Mouse (Mus musculus) splenic B cell, adult 2 months (primary cell): ENCODE measurements around the gene Art1.
A peak's percentile ranks its signal among the peaks of the same experiment; 100 is the strongest.

Experiments used
- DNase-seq: peaks from one replicate; pipeline ENCODE4 v3.0.0-alpha.2; 2011; ENCODE audit warnings: low read depth, low spot score
- H3K27me3 ChIP-seq: 2 replicates; pipeline ENCODE4 v1.6.1; 2012; ENCODE audit warnings: mild to moderate bottlenecking, low read length, moderate library complexity, mixed read lengths; ENCODE audit not compliant: control insufficient read depth, poor library complexity, insufficient read depth, severe bottlenecking
- H3K36me3 ChIP-seq: 2 replicates; pipeline ENCODE4 v1.6.1; 2012; ENCODE audit warnings: mild to moderate bottlenecking, low read length, moderate library complexity, mixed read lengths; ENCODE audit not compliant: control insufficient read depth, poor library complexity, insufficient read depth, severe bottlenecking

Art1 gene

GRCm38 (mm10) chr7:102101487-102101886 is at the start of gene Art1:
Gene Art1, plus strand, starts transcription at chr7:102101743.
- DNase-seq = no peak
- H3K27me3 ChIP-seq = no peaks in the 10 kb centered on the region
- no peaks in the 10 kb centered on the region for H3K36me3 ChIP-seq

GRCm38 (mm10) chr7:102061353-102061752 is 40.2 kb upstream of the Art1 start:
- no peaks in the 10 kb centered on the region for H3K27me3 ChIP-seq
- no peak for DNase-seq
- no peaks in the 10 kb centered on the region for H3K36me3 ChIP-seq

- no peaks in the 10 kb centered on the region for H3K27me3 ChIP-seq
- no peaks in the 10 kb centered on the region for H3K36me3 ChIP-seq
- DNase-seq = no peak
Observed at GRCm38 (mm10) chr7:102062203-102062602, 39.3 kb upstream of the Art1 start.

GRCm38 (mm10) chr7:102063891-102064290 is 37.7 kb upstream of the Art1 start:
- DNase-seq = no peak
- H3K27me3 ChIP-seq = no peaks in the 10 kb centered on the region

GRCm38 (mm10) chr7:102064655-102065045 is 36.9 kb upstream of the Art1 start:
- no peaks in the 10 kb centered on the region for H3K27me3 ChIP-seq
- no peaks in the 10 kb centered on the region for H3K36me3 ChIP-seq
- no peak for DNase-seq

More at GRCm38 (mm10) chr7:102063891-102064290, 37.7 kb upstream of the Art1 start:
- no peaks in the 10 kb centered on the region for H3K36me3 ChIP-seq

GRCm38 (mm10) chr7:102065046-102065891 is 36.3 kb upstream of the Art1 start, which contains the start of the genes Rnf121, Xndc1 and Xntrpc:
Gene Rnf121, minus strand, starts transcription at chr7:102065469.
Gene Xndc1, plus strand, starts transcription at chr7:102065511.
Gene Xntrpc, plus strand, starts transcription at chr7:102065713.
- DNase-seq = peak; percentile 89
- no peaks in the 10 kb centered on the region for H3K36me3 ChIP-seq
- no peaks in the 10 kb centered on the region for H3K27me3 ChIP-seq

- Histone ChIP-seq H3K36me3 (peaks cover 3% of the 10 kb centered on the region; the same call in 1 of the 2 replicates), H3K27me3 (no peaks in the 10 kb centered on the region)
- DNase-seq = no peak
Observed at GRCm38 (mm10) chr7:102066363-102066762, 35.2 kb upstream of the Art1 start.

- H3K36me3 ChIP-seq = peaks cover 22% of the 10 kb centered on the region
- H3K27me3 ChIP-seq = no peaks in the 10 kb centered on the region
- peak; percentile 70 for DNase-seq
Observed at GRCm38 (mm10) chr7:102076714-102077296, 24.7 kb upstream of the Art1 start.

GRCm38 (mm10) chr7:102078517-102078916 is 23.0 kb upstream of the Art1 start:
- H3K36me3 ChIP-seq = peaks cover 17% of the 10 kb centered on the region
- no peaks in the 10 kb centered on the region for H3K27me3 ChIP-seq
- peak; percentile 58 for DNase-seq

- no peak for DNase-seq
- peaks cover 14% of the 10 kb centered on the region for H3K36me3 ChIP-seq
- H3K27me3 ChIP-seq = no peaks in the 10 kb centered on the region; the same call in 1 of the 2 replicates
Observed at GRCm38 (mm10) chr7:102080311-102080710, 21.2 kb upstream of the Art1 start.

GRCm38 (mm10) chr7:102081784-102082183 is 19.8 kb upstream of the Art1 start:
- no peak for DNase-seq
- peaks cover 8% of the 10 kb centered on the region for H3K36me3 ChIP-seq
- H3K27me3 ChIP-seq = no peaks in the 10 kb centered on the region; the same call in 1 of the 2 replicates

- H3K36me3 ChIP-seq = peaks cover 7% of the 10 kb centered on the region
- H3K27me3 ChIP-seq = no peaks in the 10 kb centered on the region; the same call in 1 of the 2 replicates
- no peak for DNase-seq
Observed at GRCm38 (mm10) chr7:102082816-102083215, 18.7 kb upstream of the Art1 start, which contains the start of gene Trpc2. Gene Trpc2, plus strand, starts transcription at chr7:102083116.

- no peak for DNase-seq
- Histone ChIP-seq H3K27me3 (no peaks in the 10 kb centered on the region; the same call in 1 of the 2 replicates), H3K36me3 (peaks cover 7% of the 10 kb centered on the region)
Observed at GRCm38 (mm10) chr7:102084041-102084696, 17.4 kb upstream of the Art1 start.

- Histone ChIP-seq H3K27me3 (no peaks in the 10 kb centered on the region; the same call in 1 of the 2 replicates), H3K36me3 (no peaks in the 10 kb centered on the region)
- no peak for DNase-seq
Observed at GRCm38 (mm10) chr7:102087336-102087735, 14.2 kb upstream of the Art1 start.
